Mouse (Mus musculus): Measurements from ENCODE around the gene Wdr95. TPM values are rescaled to one million over a fixed set of nuclear protein-coding genes. Genes with fewer than 3 reads are reported as not detected.

The Wdr95 gene
- polyA plus RNA-seq, 1 experiment from 2014 or later, result 0.24 TPM

DNA sequence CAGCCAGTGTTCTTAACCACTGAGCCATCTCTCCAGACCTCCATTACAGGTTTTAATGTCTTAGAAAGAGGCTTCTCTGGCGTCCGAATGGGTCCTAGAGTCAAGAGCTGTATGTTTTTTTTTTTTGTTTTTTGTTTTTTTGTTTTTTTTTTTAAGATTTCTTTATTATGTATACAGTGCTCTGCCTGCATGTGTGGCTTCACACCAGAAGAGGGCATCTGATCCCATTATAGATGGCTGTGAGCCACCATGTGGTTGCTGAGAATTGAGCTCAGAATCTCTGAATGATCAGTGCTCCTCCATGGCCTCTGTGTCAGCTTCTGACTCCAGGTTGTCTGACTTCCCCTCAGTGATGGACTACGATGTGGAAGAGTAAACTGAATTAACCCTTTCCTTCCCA, 129.5 kb downstream of the Wdr95 start:
- no peak overlapping the region for H3K4me3 ChIP-seq
- H3K36me3 ChIP-seq, result no peaks in the 10 kb centered on the region
- no peaks in the 10 kb centered on the region for H3K27me3 ChIP-seq
- no peak overlapping the region for H3K27ac ChIP-seq
- H3K4me2 ChIP-seq, result no peak overlapping the region
- 0 out of 2 replicates have a peak, but pooled peaks cover 5% of the 10 kb centered on the region for H3K9me3 ChIP-seq
- no peak for ATAC-seq (ENCODE audit: insufficient number of reproducible peaks, insufficient read depth, low FRiP score, low TSS enrichment, low read depth)
- 55% methylated on average over 3 of the region's 3 CpGs for WGBS
- H3K9ac ChIP-seq, result no peak overlapping the region
- no peaks in the 10 kb centered on the region for H3K4me1 ChIP-seq

DNA sequence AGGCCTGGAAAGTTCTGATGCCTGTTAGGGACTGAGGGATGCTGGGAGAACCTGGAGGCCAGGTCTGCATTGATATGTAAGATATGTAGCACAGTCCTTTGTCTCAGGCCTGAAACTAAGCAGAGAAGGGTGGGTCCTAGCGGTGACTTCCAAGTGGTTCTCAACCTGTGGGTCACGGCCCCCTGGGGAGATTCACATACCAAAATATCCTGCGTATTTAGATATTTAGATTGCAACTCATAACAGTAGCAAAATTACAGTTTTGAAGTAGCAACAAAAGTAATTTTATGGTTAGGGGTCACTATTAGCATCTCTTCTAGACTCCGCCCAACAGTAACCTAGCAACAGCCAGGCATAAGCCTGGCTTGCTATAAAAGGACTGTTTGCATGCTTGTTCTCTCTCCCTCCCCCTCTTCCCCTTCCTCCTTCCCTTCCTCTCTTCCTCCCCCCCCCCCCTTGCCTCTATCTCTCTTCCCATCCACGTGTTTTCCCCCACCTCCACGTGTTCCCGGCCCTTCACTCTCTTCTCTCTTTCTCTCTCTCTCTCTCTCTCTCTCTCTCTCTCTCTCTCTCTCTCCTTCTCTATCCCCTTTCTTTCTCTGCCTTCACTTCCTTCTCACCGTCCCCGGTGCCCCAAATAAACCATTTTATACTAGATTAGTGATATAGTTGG, 130.4 kb downstream of the Wdr95 start:
- no peak overlapping the region for H3K4me3 ChIP-seq
- H3K9me3 ChIP-seq, result 0 out of 2 replicates have a peak, but pooled peaks cover 5% of the 10 kb centered on the region
- no peaks in the 10 kb centered on the region for H3K4me1 ChIP-seq
- no peaks in the 10 kb centered on the region for H3K36me3 ChIP-seq
- ATAC-seq (ENCODE audit: insufficient number of reproducible peaks, insufficient read depth, low FRiP score, low TSS enrichment, low read depth), result no peak
- no peak overlapping the region for H3K9ac ChIP-seq
- no peaks in the 10 kb centered on the region for H3K27me3 ChIP-seq
- H3K4me2 ChIP-seq, result no peak overlapping the region
- WGBS, result 69% methylated on average over 9 of the region's 9 CpGs
- no peak overlapping the region for H3K27ac ChIP-seq

DNA sequence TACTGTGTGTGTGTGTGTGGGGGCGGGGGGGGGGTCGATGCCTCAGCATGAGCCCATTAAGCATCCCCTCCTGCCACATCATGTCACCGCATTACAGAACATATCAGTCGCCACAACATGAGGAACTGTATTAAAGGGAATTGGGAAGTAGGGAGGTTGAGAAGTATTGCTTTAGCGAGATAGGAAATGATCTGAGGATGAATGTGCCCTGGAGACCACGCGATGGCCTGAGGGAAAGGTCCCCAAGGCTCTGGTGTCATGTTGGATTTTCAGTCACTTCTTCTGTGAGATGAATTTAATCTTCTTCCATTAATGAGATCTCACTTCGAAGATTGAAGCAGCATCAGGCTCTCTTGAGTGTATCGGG, 130.9 kb downstream of the Wdr95 start:
- 62% methylated on average over 9 of the region's 9 CpGs for WGBS
- Histone ChIP-seq H3K27ac (no peak overlapping the region), H3K36me3 (no peaks in the 10 kb centered on the region), H3K27me3 (no peaks in the 10 kb centered on the region), H3K9me3 (0 out of 2 replicates have a peak, but pooled peaks cover 5% of the 10 kb centered on the region), H3K4me1 (no peaks in the 10 kb centered on the region), H3K9ac (no peak overlapping the region), H3K4me2 (no peak overlapping the region), H3K4me3 (no peak overlapping the region)
- no peak for ATAC-seq (ENCODE audit: insufficient number of reproducible peaks, insufficient read depth, low FRiP score, low TSS enrichment, low read depth)

DNA sequence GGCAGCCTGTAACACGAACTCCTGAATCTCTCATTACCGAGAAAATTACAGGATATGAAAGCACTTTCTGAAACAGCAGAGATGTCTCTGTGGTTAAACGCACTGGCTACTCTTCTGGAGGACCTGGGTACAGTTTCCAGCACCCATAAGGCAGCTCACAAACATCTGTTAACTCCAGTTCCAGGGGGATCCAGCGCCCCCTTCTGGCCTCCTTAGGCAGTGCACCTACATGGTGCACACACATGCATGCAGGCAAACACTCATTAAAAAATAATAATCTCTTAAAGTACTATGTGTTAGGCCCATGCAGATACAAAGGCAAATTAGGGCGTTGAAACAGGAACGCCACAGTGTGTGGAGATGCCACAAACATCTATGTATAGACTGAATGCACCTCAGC, 132.9 kb downstream of the Wdr95 start:
- 83% methylated on average over 6 of the region's 6 CpGs for WGBS
- no peak overlapping the region for H3K27ac ChIP-seq
- no peak for ATAC-seq (ENCODE audit: insufficient number of reproducible peaks, insufficient read depth, low FRiP score, low TSS enrichment, low read depth)
- no peaks in the 10 kb centered on the region for H3K4me1 ChIP-seq
- H3K27me3 ChIP-seq, result no peaks in the 10 kb centered on the region
- 0 out of 2 replicates have a peak, but pooled peaks cover 5% of the 10 kb centered on the region for H3K9me3 ChIP-seq
- H3K4me3 ChIP-seq, result no peak overlapping the region
- no peaks in the 10 kb centered on the region for H3K36me3 ChIP-seq
- H3K9ac ChIP-seq, result no peak overlapping the region
- H3K4me2 ChIP-seq, result no peak overlapping the region

Other genes starting within 250 kb of the Wdr95 start
- gene Medag, start 116.9 kb upstream of the Wdr95 start, polyA plus RNA-seq (2015; fragmentation: Nextera tagmentation; extraction: Ambion mirVana), result 0.48 and 0.93 TPM in 2 replicates
- 0.34 TPM in 1 of 2 replicates, not detected in the other for gene Tex26, start 89.0 kb upstream of the Wdr95 start, polyA plus RNA-seq (2015; fragmentation: Nextera tagmentation; extraction: Ambion mirVana)
- gene Hsph1, start 107.7 kb downstream of the Wdr95 start, polyA plus RNA-seq (2015; fragmentation: Nextera tagmentation; extraction: Ambion mirVana), result 50.8 and 57.5 TPM in 2 replicates
- gene B3glct, start 149.6 kb downstream of the Wdr95 start, polyA plus RNA-seq (2015; fragmentation: Nextera tagmentation; extraction: Ambion mirVana), result 14.7 and 14.8 TPM in 2 replicates